Mouse (Mus musculus) mouse embryonic stem cell (cell line): ENCODE measurements at regions not wholly inside any gene's neighbourhood (a gene's known extent, or its start where the extent isn't known, plus 50 kb on each side); places are given as distances from the start of the nearest gene placed in this dataset.

Experiments
- in situ Hi-C, 2 experiments: fragments of 300-500 bp; cut with MboI; formaldehyde crosslinking; loops; 1 replicate in 1 of 2; 3 replicates in 1 of 2; pipeline ENCODE4 v1.14.3; 2019 to 2020; ENCODE audit warnings: low sequenced_read_pairs in 2 of 2, low pct_unique_long_range_greater_than_20kb in 1 of 2, mixed read lengths in 1 of 2; ENCODE audit not compliant: unreplicated experiment in 1 of 2

GRCm38 (mm10) chr7:72543501-72543900, 237.1 kb upstream of the Mctp2 start:
- in situ Hi-C loops, result no loop called here

GRCm38 (mm10) chr7:72543946-72544345, 237.5 kb upstream of the Mctp2 start:
- in situ Hi-C loops, result no loop called here

- in situ Hi-C loops, result no loop called here
Observed at GRCm38 (mm10) chr7:72567378-72567777, 261.0 kb upstream of the Mctp2 start.

GRCm38 (mm10) chr7:72569177-72569576, 262.8 kb upstream of the Mctp2 start:
- in situ Hi-C loops, result no loop called here

GRCm38 (mm10) chr7:72574316-72574715, 267.9 kb upstream of the Mctp2 start:
- in situ Hi-C loops, result no loop called here

- in situ Hi-C loops, result no loop called here
Observed at GRCm38 (mm10) chr7:72584427-72584826, 278.0 kb upstream of the Mctp2 start.

GRCm38 (mm10) chr7:72589241-72589668, 282.8 kb upstream of the Mctp2 start:
- in situ Hi-C loops, result no loop called here

- in situ Hi-C loops, result no loop called here
Observed at GRCm38 (mm10) chr7:72590351-72591115, 284.1 kb upstream of the Mctp2 start.

GRCm38 (mm10) chr7:72592110-72592509, 285.7 kb upstream of the Mctp2 start:
- in situ Hi-C loops, result no loop called here

GRCm38 (mm10) chr7:72592649-72593048, 286.2 kb upstream of the Mctp2 start:
- in situ Hi-C loops, result no loop called here

GRCm38 (mm10) chr7:72593259-72593658, 286.9 kb upstream of the Mctp2 start:
- in situ Hi-C loops, result no loop called here

GRCm38 (mm10) chr7:72594741-72595140, 288.3 kb upstream of the Mctp2 start:
- in situ Hi-C loops, result no loop called here

- in situ Hi-C loops, result no loop called here
Observed at GRCm38 (mm10) chr7:72596985-72597384, 290.6 kb upstream of the Mctp2 start.

- in situ Hi-C loops, result no loop called here
Observed at GRCm38 (mm10) chr7:72601933-72602332, 295.5 kb upstream of the Mctp2 start.

GRCm38 (mm10) chr7:72609791-72610190, 303.4 kb upstream of the Mctp2 start:
- in situ Hi-C loops, result no loop called here

- in situ Hi-C loops, result no loop called here
Observed at GRCm38 (mm10) chr7:72615232-72615631, 308.8 kb upstream of the Mctp2 start.

GRCm38 (mm10) chr7:72627369-72627768, 321.0 kb upstream of the Mctp2 start:
- in situ Hi-C loops, result no loop called here

- in situ Hi-C loops, result no loop called here
Observed at GRCm38 (mm10) chr7:72639566-72639965, 333.2 kb upstream of the Mctp2 start.

GRCm38 (mm10) chr7:72675018-72675417, 368.6 kb upstream of the Mctp2 start:
- in situ Hi-C loops, result no loop called here

- in situ Hi-C loops, result no loop called here
Observed at GRCm38 (mm10) chr7:72685803-72686202, 379.4 kb upstream of the Mctp2 start.
